ENCODE assay signal across 10 mouse cellular contexts in the genomic region with DNA sequence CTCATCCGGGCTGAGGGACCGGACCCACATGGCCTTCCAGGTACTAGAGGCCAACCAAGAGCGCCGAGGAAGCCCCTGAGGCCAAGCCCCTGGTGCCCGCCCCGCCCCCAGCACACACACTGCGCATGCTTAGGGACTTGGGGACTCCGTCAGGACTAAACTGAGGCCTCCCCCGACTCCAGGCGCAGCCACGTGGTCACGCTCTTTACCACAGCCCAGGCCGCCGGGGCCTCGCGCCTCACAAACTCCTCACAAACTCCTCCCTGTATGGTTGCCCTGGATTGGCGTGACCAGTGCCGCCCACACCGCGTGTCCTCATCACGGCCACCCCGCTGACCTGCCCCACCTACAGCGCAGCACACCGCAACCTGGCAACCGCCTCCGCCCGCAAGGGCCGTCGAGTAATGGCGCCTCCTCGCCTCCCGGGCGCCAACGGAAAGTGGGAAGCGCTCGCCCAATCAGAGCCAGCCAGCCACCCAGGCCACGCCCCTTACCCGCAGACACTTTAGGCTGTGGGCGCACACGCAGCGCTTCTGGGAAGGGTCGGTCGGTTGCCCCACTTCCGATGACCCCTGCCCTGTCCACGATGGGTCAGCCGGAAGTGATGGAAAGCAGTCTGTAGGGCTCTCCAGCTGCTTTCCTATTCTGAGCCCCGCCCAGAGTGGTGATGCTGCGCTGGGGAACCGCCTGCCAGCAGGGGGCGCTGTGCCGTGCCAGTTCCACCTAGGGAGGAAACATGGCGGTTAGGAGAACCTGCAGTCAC. TPM values are rescaled to one million over a fixed set of nuclear protein-coding genes. Genes with fewer than 3 reads are reported as not detected.
DNase-seq lines count a peak whose midpoint lies in the region; TF ChIP-seq lines count a peak whose summit lies in the region.
"Had no signal": no experiment of that assay in that cellular context is flagged by ENCODE, and none has a peak within 500 bp of the region (broad histone marks: within the 10 kb centered on the region; RNA-seq: fewer than 3 reads in every experiment).

Gene Sycp2 (minus strand): TSS at position 633 of the 763 bp plus-strand sequence.

- no peaks in the 10 kb centered on the region for H3K36me3 ChIP-seq in heart, adult 2 months (ENCODE audit: control insufficient read depth, insufficient read depth, low read length)
- H3K36me3 ChIP-seq in E14TG2a.4 (ENCODE audit: insufficient read depth, low read length) = no peaks in the 10 kb centered on the region
- no peaks in the 10 kb centered on the region for H3K36me3 ChIP-seq in megakaryocyte, embryonic 14.5 days (replicated peaks; ENCODE audit: low read length)
- H3K36me3 ChIP-seq: embryonic facial prominence, embryonic 12.5 days had no signal

- H3K4me3 ChIP-seq in heart, adult 2 months = no peak within 1 kb of the TSS
- peak within 1 kb of the TSS; percentile 57 for H3K4me3 ChIP-seq in E14TG2a.4 (replicated peaks; ENCODE audit: low read length)
- no peak within 1 kb of the TSS for H3K4me3 ChIP-seq in embryonic fibroblast, embryonic 13.5 days (ENCODE audit: insufficient read depth, low read length)
- H3K4me3 ChIP-seq in megakaryocyte, embryonic 14.5 days (replicated peaks) = peak within 1 kb of the TSS; percentile 46
- H3K4me3 ChIP-seq: embryonic facial prominence, embryonic 12.5 days had no signal

- H3K9ac ChIP-seq in heart, adult 2 months (ENCODE audit: low read depth, low read length) = no peak within 1 kb of the TSS
- H3K9ac ChIP-seq: embryonic facial prominence, embryonic 12.5 days had no signal

- DNase-seq in heart, adult 2 months = no peak
- no peak for DNase-seq in heart, adult 18-20 months
- no peak for DNase-seq in right cerebral cortex, postnatal 36 days (ENCODE audit: low spot score in 2 of 2)
- DNase-seq in layer of hippocampus, postnatal 25 days (ENCODE audit: extremely low spot score in 1 of 2, low spot score in 1 of 2) = no peak
- DNase-seq in left cerebral cortex, postnatal 14 days (ENCODE audit: low spot score in 2 of 2) = no peak

- no peaks in the 10 kb centered on the region for H3K79me2 ChIP-seq in heart, adult 2 months (replicated peaks; ENCODE audit: control insufficient read depth, insufficient read depth, low read length)

- 0 out of 2 replicates have a peak, but pooled peaks cover 2% of the 10 kb centered on the region for H3K4me1 ChIP-seq in heart, adult 2 months (ENCODE audit: control insufficient read depth, insufficient read depth, low read length)
- H3K4me1 ChIP-seq in E14TG2a.4 (replicated peaks; ENCODE audit: low read depth, low read length) = peaks cover 6% of the 10 kb centered on the region; the same call in 1 of the 2 replicates
- no peaks in the 10 kb centered on the region for H3K4me1 ChIP-seq in embryonic fibroblast, embryonic 13.5 days (ENCODE audit: control insufficient read depth, insufficient read depth, low read length)
- peaks cover 16% of the 10 kb centered on the region for H3K4me1 ChIP-seq in megakaryocyte, embryonic 14.5 days
- H3K4me1 ChIP-seq: embryonic facial prominence, embryonic 12.5 days had no signal

- no peaks in the 10 kb centered on the region for H3K27me3 ChIP-seq in heart, adult 2 months (ENCODE audit: control insufficient read depth, insufficient read depth, low read length)
- peaks cover 53% of the 10 kb centered on the region for H3K27me3 ChIP-seq in E14TG2a.4 (ENCODE audit: insufficient read depth, low read length)
- H3K27me3 ChIP-seq in megakaryocyte, embryonic 14.5 days (replicated peaks) = no peaks in the 10 kb centered on the region
- H3K27me3 ChIP-seq: embryonic facial prominence, embryonic 12.5 days had no signal

- intact Hi-C loops in heart, adult 2 months (cut with DNase I) = no loop called here
- intact Hi-C loops in left cerebral cortex, postnatal 14 days (cut with DNase I) = no loop called here

- no peak for TF ChIP-seq POLR2A in heart, adult 2 months (IDR thresholded peaks at IDR 0.05; ENCODE audit: insufficient read depth, low read depth, low read length)
- no peak for TF ChIP-seq POLR2A in embryonic fibroblast, embryonic 13.5 days (IDR thresholded peaks at IDR 0.05; ENCODE audit: low read depth, low read length)

- H3K27ac ChIP-seq in heart, adult 2 months = no peak within 1 kb of the TSS
- H3K27ac ChIP-seq in embryonic fibroblast, embryonic 13.5 days (ENCODE audit: insufficient read depth, low read length) = no peak within 1 kb of the TSS
- H3K27ac ChIP-seq: embryonic facial prominence, embryonic 12.5 days had no signal

- TF ChIP-seq EP300 in heart, adult 2 months (IDR thresholded peaks at IDR 0.05; ENCODE audit: insufficient read depth, low read depth, low read length) = no peak

- no peaks in the 10 kb centered on the region for H3K9me3 ChIP-seq in E14TG2a.4 (ENCODE audit: low read length)
- peaks cover 11% of the 10 kb centered on the region for H3K9me3 ChIP-seq in megakaryocyte, embryonic 14.5 days
- H3K9me3 ChIP-seq: embryonic facial prominence, embryonic 12.5 days had no signal

- WGBS in heart, adult 2 months = 79% methylated on average over 52 of the region's 52 CpGs

- TF ChIP-seq CTCF in heart, adult 2 months (IDR thresholded peaks at IDR 0.05) = peak; percentile 60
- TF ChIP-seq CTCF in E14TG2a.4 (conservative IDR thresholded peaks at IDR 0.05; ENCODE audit: low read length) = peak; percentile 95
- TF ChIP-seq CTCF in embryonic fibroblast, embryonic 13.5 days (IDR thresholded peaks at IDR 0.05; ENCODE audit: borderline replicate concordance, insufficient read depth, low read length) = peak; percentile 43; the same call in 1 of the 2 replicates

RNA-seq across cellular contexts. Expression of gene Sycp2, which starts in this region (rescaled TPM):
- total RNA-seq in heart, adult 2 months (2021) = under 1 TPM; 0.84 to 0.89 TPM
- polyA plus RNA-seq in heart, adult 2 months (2012; rRNA removed) = 0.04 and 0.09 TPM in 2 replicates
- total RNA-seq in heart, adult 18-20 months (2021) = 1 to 10 TPM in 1 of 2 experiments, under 1 TPM in 1; 0.67 to 1.1 TPM
- polyA plus RNA-seq in embryonic fibroblast, embryonic 13.5 days (2011; ENCODE audit: insufficient read length, low read depth, missing spikeins) = 0.50 and 1.1 TPM in 2 replicates
- 0.03 TPM in 1 of 2 replicates, not detected in the other for polyA plus RNA-seq in megakaryocyte, embryonic 14.5 days (2012; ENCODE audit: insufficient read depth, low replicate concordance)
- under 1 TPM; 0.52 to 0.87 TPM for total RNA-seq in layer of hippocampus, postnatal 25 days (2021)
- under 1 TPM; 0.55 TPM for total RNA-seq in left cerebral cortex, postnatal 14 days (2021)
- total RNA-seq: CH12.LX had no signal

Comparison
In these comparisons a context has a peak if more than half of its experiments do, and no peak if none do; other contexts are left out.
1. H3K4me3 ChIP-seq: peak in E14TG2a.4 (single experiment) and megakaryocyte, embryonic 14.5 days (single experiment); none in heart, adult 2 months (single experiment) and embryonic fibroblast, embryonic 13.5 days (single experiment).
2. CTCF ChIP-seq: peak in every context shown above with its lines; median percentile 95 in E14TG2a.4; 60 in heart, adult 2 months; 43 in embryonic fibroblast, embryonic 13.5 days.